Mouse (Mus musculus): ENCODE results near the gene Olfr1373. TPM values are rescaled to one million over a fixed set of nuclear protein-coding genes. Genes with fewer than 3 reads are reported as not detected.

Gene Olfr1373
- total RNA-seq, 1 experiment from 2014 or later = not detected

GRCm38 (mm10) chr11:52108796-52109195, 36.5 kb downstream of the Olfr1373 start:
- ATAC-seq (replicated peaks; ENCODE audit: low read depth, poor library complexity, severe bottlenecking) = no peak

GRCm38 (mm10) chr11:52106438-52106837, 38.9 kb downstream of the Olfr1373 start:
- ATAC-seq (replicated peaks; ENCODE audit: low read depth, poor library complexity, severe bottlenecking) = no peak

GRCm38 (mm10) chr11:52106037-52106436, 39.3 kb downstream of the Olfr1373 start:
- no peak for ATAC-seq (replicated peaks; ENCODE audit: low read depth, poor library complexity, severe bottlenecking)

GRCm38 (mm10) chr11:52105503-52105902, 39.8 kb downstream of the Olfr1373 start:
- ATAC-seq (replicated peaks; ENCODE audit: low read depth, poor library complexity, severe bottlenecking) = no peak

GRCm38 (mm10) chr11:52102977-52103376, 42.4 kb downstream of the Olfr1373 start:
- ATAC-seq (replicated peaks; ENCODE audit: low read depth, poor library complexity, severe bottlenecking) = no peak

- ATAC-seq (replicated peaks; ENCODE audit: low read depth, poor library complexity, severe bottlenecking) = no peak
Measured at GRCm38 (mm10) chr11:52099771-52100219, 45.5 kb downstream of the Olfr1373 start.

GRCm38 (mm10) chr11:52099031-52099761, 46.1 kb downstream of the Olfr1373 start:
- peak; percentile 10; the same call in 1 of the 2 replicates for ATAC-seq (replicated peaks; ENCODE audit: low read depth, poor library complexity, severe bottlenecking)

GRCm38 (mm10) chr11:52098398-52098946, 46.9 kb downstream of the Olfr1373 start, which contains the start of gene Ppp2ca:
Gene Ppp2ca (plus strand): TSS chr11:52098681.
- ATAC-seq (replicated peaks; ENCODE audit: low read depth, poor library complexity, severe bottlenecking) = peak; percentile 96

- no peak for ATAC-seq (replicated peaks; ENCODE audit: low read depth, poor library complexity, severe bottlenecking)
Measured at GRCm38 (mm10) chr11:52097596-52097995, 47.7 kb downstream of the Olfr1373 start.

- 0 out of 2 replicates have a peak, but pooled peaks have one; percentile 13 for ATAC-seq (replicated peaks; ENCODE audit: low read depth, poor library complexity, severe bottlenecking)
Measured at GRCm38 (mm10) chr11:52097016-52097415, 48.3 kb downstream of the Olfr1373 start.

Other genes starting within 250 kb of the Olfr1373 start
- gene Cdkn2aipnl, start 177.9 kb downstream of the Olfr1373 start, total RNA-seq (2017) = 60.7 and 63.6 TPM in 2 replicates
- gene Ube2b, start 144.8 kb downstream of the Olfr1373 start, total RNA-seq (2017) = 79.9 and 91.3 TPM in 2 replicates
- 3.3 and 5.7 TPM in 2 replicates for gene Cdkl3, start 141.3 kb downstream of the Olfr1373 start, total RNA-seq (2017)
- 109 and 112 TPM in 2 replicates for gene Ppp2ca, start 46.8 kb downstream of the Olfr1373 start, total RNA-seq (2017)
- not detected in 2 replicates for gene Olfr1371, start 68.5 kb upstream of the Olfr1373 start, total RNA-seq (2017)
- gene Skp1a, start 86.5 kb upstream of the Olfr1373 start, total RNA-seq (2017) = 277 and 287 TPM in 2 replicates
- 1.2 TPM in 2 replicates for gene Tcf7, start 137.5 kb upstream of the Olfr1373 start, total RNA-seq (2017)
- 230 and 274 TPM in 2 replicates for gene Vdac1, start 215.3 kb upstream of the Olfr1373 start, total RNA-seq (2017)